Mouse (Mus musculus): ENCODE data around the gene Itpk1. TPM values are rescaled to one million over a fixed set of nuclear protein-coding genes. Genes with fewer than 3 reads are reported as not detected.
"Not testable (repeated sequence)": the region's sequence is repeated elsewhere in the genome, so short reads cannot be mapped to it uniquely, and the experiment has no call there.

Itpk1 gene
- total RNA-seq, 2 experiments from 2014 or later, result 0.98 TPM; not detected in 1

- ATAC-seq (replicated peaks; ENCODE audit: low FRiP score, poor library complexity, severe bottlenecking), result no peak
Observed at GRCm38 (mm10) chr12:102637235-102637634, 67.5 kb downstream of the Itpk1 start.

- no peak for ATAC-seq (replicated peaks; ENCODE audit: low FRiP score, poor library complexity, severe bottlenecking)
Observed at GRCm38 (mm10) chr12:102634436-102635050, 70.2 kb downstream of the Itpk1 start.

DNA sequence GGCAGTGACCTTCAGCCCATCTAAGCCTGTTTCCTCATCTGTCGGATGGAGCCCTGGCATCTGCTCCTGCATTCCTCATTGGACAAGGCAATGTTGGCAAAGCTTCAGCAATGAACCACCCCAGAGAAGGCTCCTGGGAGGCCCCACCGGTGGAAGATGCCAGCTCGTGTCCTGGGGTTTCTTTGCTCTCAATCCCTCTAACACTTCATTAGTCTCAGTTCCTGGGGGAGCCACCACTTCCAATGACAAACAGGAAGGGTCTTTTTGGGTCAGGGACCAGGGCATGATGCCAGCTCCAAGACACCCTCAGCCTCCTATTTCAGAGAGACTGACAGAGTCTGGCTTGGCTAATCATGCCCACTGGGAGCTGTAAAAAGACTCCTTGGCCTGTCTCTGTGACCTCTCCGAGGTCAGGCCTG, 71.6 kb downstream of the Itpk1 start:
- no peak for ATAC-seq (replicated peaks; ENCODE audit: low FRiP score, poor library complexity, severe bottlenecking)

DNA sequence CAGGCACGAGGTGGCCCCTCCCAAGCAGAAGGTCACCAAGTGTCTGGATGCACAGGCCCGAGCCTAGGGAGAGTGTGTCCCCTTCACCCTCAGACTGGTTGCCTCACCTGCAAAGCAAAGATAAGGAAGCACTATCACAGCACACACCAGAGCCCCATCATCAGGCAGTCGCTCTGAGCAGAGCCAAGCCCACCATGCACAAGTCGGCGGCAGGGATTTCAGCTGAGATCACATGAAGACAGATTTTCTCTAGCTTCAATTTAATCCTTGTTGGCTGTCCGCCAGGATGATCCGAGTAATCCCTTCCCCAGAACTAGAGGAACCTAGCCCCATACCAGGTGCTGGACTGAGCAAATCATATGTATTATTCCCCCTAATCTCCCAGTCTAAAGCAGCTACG, 73.0 kb downstream of the Itpk1 start:
- ATAC-seq (replicated peaks; ENCODE audit: low FRiP score, poor library complexity, severe bottlenecking), result no peak

DNA sequence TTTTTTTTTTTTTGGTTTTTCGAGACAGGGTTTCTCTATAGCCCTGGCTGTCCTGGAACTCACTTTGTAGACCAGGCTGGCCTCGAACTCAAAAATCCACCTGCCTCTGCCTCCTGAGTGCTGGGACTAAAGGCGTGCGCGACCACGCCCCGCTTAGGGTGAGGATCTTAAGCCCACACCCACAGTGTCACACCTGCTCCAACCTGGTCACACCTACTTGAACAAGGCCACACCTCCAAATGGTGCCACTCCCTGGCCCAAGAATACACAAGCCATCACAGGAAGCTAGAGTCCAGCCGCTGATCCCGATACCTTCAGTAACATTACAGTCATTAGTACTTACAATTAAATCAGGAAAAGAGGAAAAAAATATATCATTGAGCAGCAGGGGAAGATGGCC, 74.3 kb downstream of the Itpk1 start:
- ATAC-seq (replicated peaks; ENCODE audit: low FRiP score, poor library complexity, severe bottlenecking), result not testable (repeated sequence)

GRCm38 (mm10) chr12:102628221-102628620, 76.5 kb downstream of the Itpk1 start:
- ATAC-seq (replicated peaks; ENCODE audit: low FRiP score, poor library complexity, severe bottlenecking), result no peak

- ATAC-seq (replicated peaks; ENCODE audit: low FRiP score, poor library complexity, severe bottlenecking), result no peak
Observed at GRCm38 (mm10) chr12:102627545-102627944, 77.2 kb downstream of the Itpk1 start.

- ATAC-seq (replicated peaks; ENCODE audit: low FRiP score, poor library complexity, severe bottlenecking), result no peak
Observed at GRCm38 (mm10) chr12:102626841-102627240, 77.9 kb downstream of the Itpk1 start.

GRCm38 (mm10) chr12:102625717-102626116, 79.0 kb downstream of the Itpk1 start:
- no peak for ATAC-seq (replicated peaks; ENCODE audit: low FRiP score, poor library complexity, severe bottlenecking)

DNA sequence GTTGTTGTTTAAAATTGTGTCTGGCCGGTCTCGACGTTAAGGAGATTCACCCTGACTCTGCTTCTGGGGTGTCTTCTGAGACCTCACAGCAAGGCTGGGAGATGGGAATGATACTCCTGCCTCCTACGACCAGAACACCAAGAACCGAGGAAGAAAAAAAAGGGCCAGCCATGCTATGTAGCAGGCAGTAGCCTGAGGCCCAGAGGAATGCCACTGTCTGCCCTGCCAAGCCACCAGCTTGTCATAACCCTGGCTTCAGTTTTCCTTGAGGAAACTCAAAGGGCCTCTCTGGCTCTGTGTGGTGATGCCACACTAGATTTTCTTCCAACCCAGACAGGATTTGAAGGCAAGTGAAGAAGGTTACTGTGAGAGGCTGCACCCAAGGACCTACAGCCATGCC, 79.6 kb downstream of the Itpk1 start:
- no peak for ATAC-seq (replicated peaks; ENCODE audit: low FRiP score, poor library complexity, severe bottlenecking)

GRCm38 (mm10) chr12:102623827-102624226, 80.9 kb downstream of the Itpk1 start:
- no peak for ATAC-seq (replicated peaks; ENCODE audit: low FRiP score, poor library complexity, severe bottlenecking)

GRCm38 (mm10) chr12:102622302-102622842, 82.4 kb downstream of the Itpk1 start:
- no peak for ATAC-seq (replicated peaks; ENCODE audit: low FRiP score, poor library complexity, severe bottlenecking)

- no peak for ATAC-seq (replicated peaks; ENCODE audit: low FRiP score, poor library complexity, severe bottlenecking)
Observed at GRCm38 (mm10) chr12:102621811-102622210, 82.9 kb downstream of the Itpk1 start.

- no peak for ATAC-seq (replicated peaks; ENCODE audit: low FRiP score, poor library complexity, severe bottlenecking)
Observed at GRCm38 (mm10) chr12:102621205-102621604, 83.5 kb downstream of the Itpk1 start.

GRCm38 (mm10) chr12:102619908-102620307, 84.8 kb downstream of the Itpk1 start:
- ATAC-seq (replicated peaks; ENCODE audit: low FRiP score, poor library complexity, severe bottlenecking), result no peak

DNA sequence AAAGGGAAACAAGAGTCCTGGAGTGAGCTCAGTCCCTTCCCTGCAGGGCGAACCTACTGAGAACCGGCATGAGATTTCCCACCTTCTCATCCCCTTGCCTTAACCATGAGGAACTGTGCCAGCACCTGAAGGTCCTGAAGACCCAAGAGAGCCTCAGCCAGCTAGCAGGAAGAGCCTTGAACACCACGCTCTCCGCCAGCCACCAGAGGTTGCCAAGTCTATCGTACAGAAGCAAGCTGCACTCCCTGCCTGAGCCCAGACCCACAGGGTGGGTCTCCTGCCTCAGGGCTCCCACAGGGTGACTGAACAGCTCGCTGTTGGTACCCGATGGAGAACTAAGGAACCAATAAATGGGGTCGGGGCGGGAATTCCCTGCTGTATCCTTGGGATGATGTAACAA, 86.6 kb downstream of the Itpk1 start:
- no peak for ATAC-seq (replicated peaks; ENCODE audit: low FRiP score, poor library complexity, severe bottlenecking)

GRCm38 (mm10) chr12:102616843-102617519, 87.7 kb downstream of the Itpk1 start:
- ATAC-seq (replicated peaks; ENCODE audit: low FRiP score, poor library complexity, severe bottlenecking), result no peak

GRCm38 (mm10) chr12:102616201-102616600, 88.5 kb downstream of the Itpk1 start:
- ATAC-seq (replicated peaks; ENCODE audit: low FRiP score, poor library complexity, severe bottlenecking), result no peak

- no peak for ATAC-seq (replicated peaks; ENCODE audit: low FRiP score, poor library complexity, severe bottlenecking)
Observed at GRCm38 (mm10) chr12:102613411-102613810, 91.3 kb downstream of the Itpk1 start.

GRCm38 (mm10) chr12:102612431-102612830, 92.3 kb downstream of the Itpk1 start:
- no peak for ATAC-seq (replicated peaks; ENCODE audit: low FRiP score, poor library complexity, severe bottlenecking)

GRCm38 (mm10) chr12:102610927-102611326, 93.8 kb downstream of the Itpk1 start:
- no peak for ATAC-seq (replicated peaks; ENCODE audit: low FRiP score, poor library complexity, severe bottlenecking)

Measured in erythroid progenitor cell, adult 5-6 weeks (primary cell).